Mouse (Mus musculus) thymus, adult 2 months (tissue): ENCODE data around the gene Pitpnm2.

ENCODE experiments used
- CTCF ChIP-seq: fragments of 200-500 bp; IDR thresholded peaks from 2 replicates; pipeline ENCODE4 v1.5.1; 2012; ENCODE audit warnings: mild to moderate bottlenecking, control low read depth, low read length, moderate library complexity, borderline replicate concordance; ENCODE audit not compliant: control insufficient read depth, poor library complexity, insufficient read depth; ENCODE audit errors: extremely low read depth
- POLR2A ChIP-seq: fragments of 200-500 bp; IDR thresholded peaks from 2 replicates; pipeline ENCODE4 v1.6.1; 2012; ENCODE audit warnings: mild to moderate bottlenecking, low read length, control low read depth, moderate library complexity; ENCODE audit not compliant: control insufficient read depth, poor library complexity, insufficient read depth; ENCODE audit errors: extremely low read depth

DNA sequence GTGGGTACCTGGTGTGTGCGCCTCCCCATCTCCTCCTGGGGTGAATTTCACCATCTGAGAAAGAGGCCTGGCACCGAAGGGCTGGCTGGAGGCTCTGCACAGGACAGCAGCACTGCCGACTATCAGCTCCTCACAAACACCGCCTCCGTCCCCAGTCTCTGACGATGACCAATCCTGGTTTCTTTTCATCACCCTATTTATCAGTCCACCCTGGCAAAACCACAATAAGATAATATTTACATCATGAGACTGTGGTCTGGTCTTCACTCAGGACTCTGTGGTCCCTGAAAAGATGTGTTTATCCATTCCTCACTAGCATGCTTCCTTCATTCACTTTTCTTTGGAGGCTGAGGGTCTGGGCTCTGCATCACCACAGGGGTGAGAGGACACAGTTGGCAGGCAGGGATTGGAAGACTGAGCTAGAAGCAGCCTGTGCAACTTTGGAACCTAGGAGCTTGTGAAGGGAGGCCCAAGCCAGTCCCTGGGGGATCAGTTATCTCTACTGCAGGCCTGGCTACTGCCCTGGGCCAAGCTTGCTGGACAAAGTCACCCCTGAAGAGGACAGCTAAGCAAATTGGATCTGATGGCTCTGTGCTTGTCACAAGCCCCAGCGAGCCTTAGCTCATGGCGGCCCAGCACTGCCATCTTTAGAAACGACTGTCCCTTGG is 45.3 kb downstream of the Pitpnm2 start:
- no peak for TF ChIP-seq CTCF
- no peak for TF ChIP-seq POLR2A
